Mouse (Mus musculus) adrenal gland, adult 2 months (tissue): ENCODE results near the gene Tns3. TPM values are rescaled to one million over a fixed set of nuclear protein-coding genes. Genes with fewer than 3 reads are reported as not detected.
A peak's percentile ranks its signal among the peaks of the same experiment; 100 is the strongest.

Experiments used
- DNase-seq: peaks from one replicate; pipeline ENCODE4 v3.0.0; 2021
- polyA plus RNA-seq: library from polyadenylated mRNA; depleted of rRNA; stranded (reverse); fragments of >200 nt; gene quantifications from 2 replicates; pipeline ENCODE4 v1.2.3, GENCODE M21; 2012
- total RNA-seq, 2 experiments: library from RNA; stranded (reverse); gene quantifications; 2 replicates each; pipeline ENCODE4 v1.2.3; 2021

Gene Tns3
- total and polyA plus RNA-seq, 3 experiments, result 39.2 to 67.7 (median 57.2) TPM

- DNase-seq, result peak; percentile 64
These were observed 12.8 kb downstream of the Tns3 start for GRCm38 (mm10) chr11:8651448-8652035.

GRCm38 (mm10) chr11:8645609-8646008 is 18.7 kb downstream of the Tns3 start:
- peak; percentile 45 for DNase-seq

GRCm38 (mm10) chr11:8644272-8644671 is 20.1 kb downstream of the Tns3 start:
- no peak for DNase-seq

- DNase-seq, result no peak
These were observed 22.6 kb downstream of the Tns3 start for GRCm38 (mm10) chr11:8641634-8642277.

GRCm38 (mm10) chr11:8639726-8640125 is 24.6 kb downstream of the Tns3 start:
- peak; percentile 61 for DNase-seq

GRCm38 (mm10) chr11:8639007-8639718 is 25.2 kb downstream of the Tns3 start:
- DNase-seq, result peak; percentile 62

GRCm38 (mm10) chr11:8637469-8638447 is 26.6 kb downstream of the Tns3 start:
- no peak for DNase-seq

GRCm38 (mm10) chr11:8636680-8637079 is 27.7 kb downstream of the Tns3 start:
- no peak for DNase-seq

GRCm38 (mm10) chr11:8635778-8636177 is 28.6 kb downstream of the Tns3 start:
- no peak for DNase-seq

GRCm38 (mm10) chr11:8634728-8635410 is 29.5 kb downstream of the Tns3 start:
- DNase-seq, result no peak

- DNase-seq, result no peak
These were observed 32.2 kb downstream of the Tns3 start for GRCm38 (mm10) chr11:8632163-8632562.

- no peak for DNase-seq
These were observed 34.4 kb downstream of the Tns3 start for GRCm38 (mm10) chr11:8629862-8630390.

- DNase-seq, result peak; percentile 57
These were observed 35.0 kb downstream of the Tns3 start for GRCm38 (mm10) chr11:8629326-8629725.

- DNase-seq, result peak; percentile 66
These were observed 35.5 kb downstream of the Tns3 start for GRCm38 (mm10) chr11:8628846-8629253.

GRCm38 (mm10) chr11:8627156-8627555 is 37.2 kb downstream of the Tns3 start:
- DNase-seq, result no peak

- DNase-seq, result peak; percentile 85
These were observed 37.6 kb downstream of the Tns3 start for GRCm38 (mm10) chr11:8626715-8627114.

GRCm38 (mm10) chr11:8625915-8626604 is 38.3 kb downstream of the Tns3 start:
- DNase-seq, result no peak

- DNase-seq, result no peak
These were observed 38.9 kb downstream of the Tns3 start for GRCm38 (mm10) chr11:8625451-8625850.

GRCm38 (mm10) chr11:8624179-8624886 is 40.0 kb downstream of the Tns3 start:
- peak; percentile 74 for DNase-seq

- no peak for DNase-seq
These were observed 40.5 kb downstream of the Tns3 start for GRCm38 (mm10) chr11:8623852-8624178.
